Mouse (Mus musculus) liver, postnatal 0 days (tissue): Measurements from ENCODE around the gene Lrch1.

Experiments used
- CTCF ChIP-seq: sonication (generic); IDR thresholded peaks from 2 replicates; pipeline ENCODE4 v1.5.1; 2016; ENCODE audit warnings: antibody characterized with exemption, low read depth
- EP300 ChIP-seq: IDR thresholded peaks from 2 replicates; pipeline ENCODE4 v1.6.1; 2016; ENCODE audit warnings: antibody characterized with exemption, low read depth, mild to moderate bottlenecking

- TF ChIP-seq CTCF (no peak), EP300 (no peak)
These were observed 43.2 kb downstream of the Lrch1 start for GRCm38 (mm10) chr14:74904442-74904841.
